Mouse (Mus musculus) ovary, adult 2 months (tissue): ENCODE data around the gene Nsmf. TPM values are rescaled to one million over a fixed set of nuclear protein-coding genes. Genes with fewer than 3 reads are reported as not detected.

Source experiments
- polyA plus RNA-seq: library from polyadenylated mRNA; depleted of rRNA; stranded (reverse); fragments of >200 nt; gene quantifications from 2 replicates; pipeline ENCODE4 v1.2.3, GENCODE M21; 2012; rRNA removed

The Nsmf gene
- polyA plus RNA-seq, result 281 and 345 TPM in 2 replicates

GRCm38 (mm10) chr2:25054221-25055067 is at the start of gene Nsmf:
Gene Nsmf (plus strand): TSS chr2:25054355.

GRCm38 (mm10) chr2:25080076-25080475 is 25.9 kb downstream of the Nsmf start, which contains the start of gene Entpd8:
Gene Entpd8 (plus strand): TSS chr2:25080304.

GRCm38 (mm10) chr2:25095109-25095850 is 41.1 kb downstream of the Nsmf start, which contains the start of gene Noxa1:
Gene Noxa1 (minus strand): TSS chr2:25095149.

Other genes with a start within 250 kb of the Nsmf start
- gene Ehmt1, start 134.7 kb upstream of the Nsmf start, polyA plus RNA-seq, result 72.9 and 89.0 TPM in 2 replicates
- 131 and 159 TPM in 2 replicates for gene Arrdc1, start 119.1 kb upstream of the Nsmf start, polyA plus RNA-seq
- gene Zmynd19, start 104.6 kb upstream of the Nsmf start, polyA plus RNA-seq, result 11.6 and 15.5 TPM in 2 replicates
- 29.8 and 34.1 TPM in 2 replicates for gene Dph7, start 92.0 kb upstream of the Nsmf start, polyA plus RNA-seq
- 22.5 and 24.2 TPM in 2 replicates for gene Mrpl41, start 79.3 kb upstream of the Nsmf start, polyA plus RNA-seq
- 15.7 and 21.7 TPM in 2 replicates for gene Pnpla7, start 78.3 kb upstream of the Nsmf start, polyA plus RNA-seq
- 0.81 and 1.6 TPM in 2 replicates for gene Entpd8, start 25.9 kb downstream of the Nsmf start, polyA plus RNA-seq
- gene Noxa1, start 40.8 kb downstream of the Nsmf start, polyA plus RNA-seq, result 1.9 and 3.4 TPM in 2 replicates
- gene Nrarp, start 126.4 kb downstream of the Nsmf start, polyA plus RNA-seq, result 16.0 and 20.1 TPM in 2 replicates
- 91.7 and 92.6 TPM in 2 replicates for gene Tor4a, start 142.5 kb downstream of the Nsmf start, polyA plus RNA-seq
- 54.5 and 59.1 TPM in 2 replicates for gene Nelfb, start 157.1 kb downstream of the Nsmf start, polyA plus RNA-seq
- gene Stpg3, start 160.3 kb downstream of the Nsmf start, polyA plus RNA-seq, result not detected in 2 replicates
- 0.18 and 0.40 TPM in 2 replicates for gene Fam166a, start 164.4 kb downstream of the Nsmf start, polyA plus RNA-seq
- gene Tubb4b, start 170.3 kb downstream of the Nsmf start, polyA plus RNA-seq, result 582 and 710 TPM in 2 replicates
- not detected in 2 replicates for gene Slc34a3, start 180.0 kb downstream of the Nsmf start, polyA plus RNA-seq
- gene Rnf224, start 182.4 kb downstream of the Nsmf start, polyA plus RNA-seq, result 0.10 TPM in 1 of 2 replicates, not detected in the other
- 27.2 and 28.5 TPM in 2 replicates for gene Rnf208, start 187.9 kb downstream of the Nsmf start, polyA plus RNA-seq
- 1.6 and 1.7 TPM in 2 replicates for gene Cysrt1, start 188.1 kb downstream of the Nsmf start, polyA plus RNA-seq
- 31.6 and 35.4 TPM in 2 replicates for gene AL732309.1, start 192.5 kb downstream of the Nsmf start, polyA plus RNA-seq
- 85.0 and 109 TPM in 2 replicates for gene Tmem203, start 201.1 kb downstream of the Nsmf start, polyA plus RNA-seq
- gene Tprn, start 208.3 kb downstream of the Nsmf start, polyA plus RNA-seq, result 30.9 and 32.4 TPM in 2 replicates
- gene Ssna1, start 218.1 kb downstream of the Nsmf start, polyA plus RNA-seq, result 85.4 and 91.9 TPM in 2 replicates
- 112 and 124 TPM in 2 replicates for gene Anapc2, start 218.1 kb downstream of the Nsmf start, polyA plus RNA-seq
- 0.51 and 0.55 TPM in 2 replicates for gene Tmem210, start 233.8 kb downstream of the Nsmf start, polyA plus RNA-seq
- 37.9 and 39.1 TPM in 2 replicates for gene Lrrc26, start 235.6 kb downstream of the Nsmf start, polyA plus RNA-seq